Mouse (Mus musculus): Measurements from ENCODE around the gene Plekha1. TPM values are rescaled to one million over a fixed set of nuclear protein-coding genes. Genes with fewer than 3 reads are reported as not detected.

Gene Plekha1
- polyA plus RNA-seq, 1 experiment = 23.1 TPM

DNA sequence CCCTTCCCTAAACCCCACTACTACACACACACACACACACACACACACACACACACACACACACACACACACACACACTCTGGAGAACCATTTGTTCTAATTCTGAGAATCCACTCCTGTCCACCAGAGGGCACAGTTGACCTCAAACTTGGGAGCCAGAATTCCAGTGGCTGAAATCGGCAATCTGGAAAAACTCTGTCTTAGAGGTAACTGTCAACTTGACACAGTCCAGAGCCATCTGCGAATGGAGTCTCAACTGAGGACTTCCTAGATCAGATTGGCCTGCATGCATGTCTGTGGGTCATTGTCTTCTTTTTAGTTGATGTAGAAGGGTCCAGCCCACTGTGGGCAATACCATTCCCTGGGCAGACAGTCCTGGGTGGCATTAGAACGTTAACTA lies 38.1 kb upstream of the Plekha1 start:
- Histone ChIP-seq H3K36me3 (ENCODE audit: control insufficient read depth, insufficient read depth, low read length) (no peaks in the 10 kb centered on the region), H3K27me3 (ENCODE audit: control insufficient read depth, insufficient read depth, low read length) (no peaks in the 10 kb centered on the region), H3K4me3 (ENCODE audit: control insufficient read depth, insufficient read depth, low read length) (no peak overlapping the region), H3K27ac (ENCODE audit: control insufficient read depth, insufficient read depth, low read length) (no peak overlapping the region), H3K4me1 (replicated peaks; ENCODE audit: control insufficient read depth, insufficient read depth, low read length) (peaks cover 10% of the 10 kb centered on the region)
- DNase-seq = peak; percentile 16
- no peak for TF ChIP-seq POLR2A (IDR thresholded peaks at IDR 0.05; ENCODE audit: control insufficient read depth, extremely low read depth, insufficient read depth, low read length, poor library complexity)
- TF ChIP-seq CTCF (IDR thresholded peaks at IDR 0.05; ENCODE audit: borderline replicate concordance, control insufficient read depth, extremely low read depth, insufficient read depth, low read length, poor library complexity) = no peak
- 64% methylated on average over 3 of the region's 3 CpGs for WGBS

DNA sequence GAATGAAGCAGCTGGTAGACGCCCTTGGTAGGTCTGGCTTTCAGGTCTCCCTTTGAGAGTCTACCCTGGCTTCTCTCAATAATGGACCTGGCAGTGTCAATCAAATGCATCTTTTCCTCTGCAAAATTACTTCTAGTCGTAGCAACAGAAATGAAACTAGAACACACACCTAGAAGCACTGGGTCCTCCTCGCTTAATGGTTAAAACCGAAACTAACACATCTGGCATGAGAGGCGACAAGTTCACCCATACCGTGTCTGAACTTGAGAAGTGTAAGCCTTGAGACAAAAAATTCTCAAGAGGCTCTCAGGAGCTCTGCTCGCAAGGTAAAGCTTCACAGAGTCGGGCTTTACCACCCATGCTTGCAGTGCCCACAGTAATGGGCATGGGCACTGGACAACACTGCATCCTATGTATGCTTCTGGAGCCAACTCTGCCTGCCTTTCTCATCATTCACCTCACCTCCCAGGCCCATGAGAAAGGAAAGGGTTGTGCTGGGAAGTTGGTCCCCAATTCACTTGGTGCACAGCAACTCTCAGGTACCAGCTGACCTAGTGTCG lies 37.6 kb upstream of the Plekha1 start:
- WGBS = 31% methylated on average over 9 of the region's 9 CpGs
- no peak overlapping the region for H3K27ac ChIP-seq (ENCODE audit: control insufficient read depth, insufficient read depth, low read length)

DNA sequence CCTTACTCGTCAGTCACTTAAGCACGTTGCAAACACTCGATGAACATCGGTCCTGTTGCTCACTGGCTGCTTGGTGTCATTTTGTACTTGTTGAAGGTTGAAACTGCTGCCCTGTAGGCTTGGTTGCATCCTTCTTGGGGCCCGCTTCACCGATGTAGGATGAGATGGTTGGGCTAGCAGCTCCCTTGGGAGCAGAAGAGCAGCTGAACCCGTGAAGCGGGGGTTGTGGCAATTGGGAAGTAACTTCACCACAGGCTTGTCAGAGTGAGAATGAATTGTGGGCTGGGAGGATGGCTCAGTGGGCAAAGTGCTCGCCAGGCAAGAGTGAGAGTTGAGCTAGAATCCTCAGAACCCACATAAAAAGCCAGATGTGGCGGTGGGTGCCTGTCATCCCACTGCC lies 37.1 kb upstream of the Plekha1 start:
- DNase-seq = no peak
- H3K27ac ChIP-seq (ENCODE audit: control insufficient read depth, insufficient read depth, low read length) = no peak overlapping the region
- 22% methylated on average over 10 of the region's 10 CpGs for WGBS
- peaks cover 10% of the 10 kb centered on the region for H3K4me1 ChIP-seq (replicated peaks; ENCODE audit: control insufficient read depth, insufficient read depth, low read length)
- no peaks in the 10 kb centered on the region for H3K36me3 ChIP-seq (ENCODE audit: control insufficient read depth, insufficient read depth, low read length)
- no peak for TF ChIP-seq POLR2A (IDR thresholded peaks at IDR 0.05; ENCODE audit: control insufficient read depth, extremely low read depth, insufficient read depth, low read length, poor library complexity)
- TF ChIP-seq CTCF (IDR thresholded peaks at IDR 0.05; ENCODE audit: borderline replicate concordance, control insufficient read depth, extremely low read depth, insufficient read depth, low read length, poor library complexity) = no peak
- H3K27me3 ChIP-seq (ENCODE audit: control insufficient read depth, insufficient read depth, low read length) = no peaks in the 10 kb centered on the region
- H3K4me3 ChIP-seq (ENCODE audit: control insufficient read depth, insufficient read depth, low read length) = no peak overlapping the region

More for the DNA sequence above, 37.6 kb upstream of the Plekha1 start:
- no peaks in the 10 kb centered on the region for H3K27me3 ChIP-seq (ENCODE audit: control insufficient read depth, insufficient read depth, low read length)
- no peak for TF ChIP-seq POLR2A (IDR thresholded peaks at IDR 0.05; ENCODE audit: control insufficient read depth, extremely low read depth, insufficient read depth, low read length, poor library complexity)
- no peak for TF ChIP-seq CTCF (IDR thresholded peaks at IDR 0.05; ENCODE audit: borderline replicate concordance, control insufficient read depth, extremely low read depth, insufficient read depth, low read length, poor library complexity)
- H3K36me3 ChIP-seq (ENCODE audit: control insufficient read depth, insufficient read depth, low read length) = no peaks in the 10 kb centered on the region
- DNase-seq = no peak
- no peak overlapping the region for H3K4me3 ChIP-seq (ENCODE audit: control insufficient read depth, insufficient read depth, low read length)
- peaks cover 10% of the 10 kb centered on the region for H3K4me1 ChIP-seq (replicated peaks; ENCODE audit: control insufficient read depth, insufficient read depth, low read length)

DNA sequence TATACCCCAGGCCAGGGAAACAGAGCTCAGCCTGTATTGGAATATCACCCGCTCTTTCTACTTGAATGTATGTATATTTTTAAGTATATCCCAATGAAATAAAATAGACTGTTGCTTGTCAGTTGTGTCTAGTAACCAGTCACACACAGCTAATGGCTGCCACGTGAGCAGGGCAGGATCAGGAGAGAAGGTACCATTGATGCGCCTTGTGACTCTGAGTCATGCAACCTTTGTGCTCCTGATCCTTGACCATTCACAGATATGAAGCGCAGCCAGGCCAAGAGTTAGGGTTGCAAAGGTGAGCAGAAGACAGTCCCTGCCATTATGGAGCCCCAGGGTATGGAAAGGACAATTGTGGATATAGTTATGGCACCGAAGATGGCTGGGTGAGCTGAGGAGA lies 34.0 kb upstream of the Plekha1 start:
- H3K4me3 ChIP-seq (ENCODE audit: control insufficient read depth, insufficient read depth, low read length) = no peak overlapping the region
- H3K4me1 ChIP-seq (replicated peaks; ENCODE audit: control insufficient read depth, insufficient read depth, low read length) = peaks cover 13% of the 10 kb centered on the region
- WGBS = 93% methylated on average over 5 of the region's 5 CpGs
- H3K27me3 ChIP-seq (ENCODE audit: control insufficient read depth, insufficient read depth, low read length) = no peaks in the 10 kb centered on the region
- DNase-seq = no peak
- TF ChIP-seq POLR2A (IDR thresholded peaks at IDR 0.05; ENCODE audit: control insufficient read depth, extremely low read depth, insufficient read depth, low read length, poor library complexity) (no peak), CTCF (IDR thresholded peaks at IDR 0.05; ENCODE audit: borderline replicate concordance, control insufficient read depth, extremely low read depth, insufficient read depth, low read length, poor library complexity) (no peak)
- H3K36me3 ChIP-seq (ENCODE audit: control insufficient read depth, insufficient read depth, low read length) = no peaks in the 10 kb centered on the region
- no peak overlapping the region for H3K27ac ChIP-seq (ENCODE audit: control insufficient read depth, insufficient read depth, low read length)

DNA sequence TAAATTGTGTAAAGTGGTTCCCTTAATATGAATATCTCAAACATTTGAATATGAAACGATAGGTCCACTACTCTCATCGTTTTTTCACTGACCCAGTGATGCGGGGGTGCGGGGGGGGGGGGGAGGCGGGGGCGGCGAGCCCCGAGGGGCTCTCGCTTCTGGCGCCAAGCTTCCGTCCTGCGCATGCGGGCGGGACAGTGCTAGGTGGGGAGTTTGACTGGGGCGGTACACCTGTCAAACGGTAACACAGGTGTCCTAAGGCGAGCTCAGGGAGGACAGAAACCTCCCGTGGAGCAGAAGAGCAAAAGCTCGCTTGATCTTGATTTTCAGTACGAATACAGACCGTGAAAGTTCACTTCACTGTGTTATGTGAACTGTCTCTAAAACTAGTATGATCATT lies 31.3 kb upstream of the Plekha1 start:
- TF ChIP-seq POLR2A (IDR thresholded peaks at IDR 0.05; ENCODE audit: control insufficient read depth, extremely low read depth, insufficient read depth, low read length, poor library complexity) = no peak
- Histone ChIP-seq H3K4me1 (replicated peaks; ENCODE audit: control insufficient read depth, insufficient read depth, low read length) (0 out of 2 replicates have a peak, but pooled peaks cover 3% of the 10 kb centered on the region), H3K27ac (ENCODE audit: control insufficient read depth, insufficient read depth, low read length) (no peak overlapping the region), H3K36me3 (ENCODE audit: control insufficient read depth, insufficient read depth, low read length) (no peaks in the 10 kb centered on the region), H3K27me3 (ENCODE audit: control insufficient read depth, insufficient read depth, low read length) (no peaks in the 10 kb centered on the region), H3K4me3 (ENCODE audit: control insufficient read depth, insufficient read depth, low read length) (no peak overlapping the region)
- WGBS = 65% methylated on average over 21 of the region's 21 CpGs
- DNase-seq = no peak

DNA sequence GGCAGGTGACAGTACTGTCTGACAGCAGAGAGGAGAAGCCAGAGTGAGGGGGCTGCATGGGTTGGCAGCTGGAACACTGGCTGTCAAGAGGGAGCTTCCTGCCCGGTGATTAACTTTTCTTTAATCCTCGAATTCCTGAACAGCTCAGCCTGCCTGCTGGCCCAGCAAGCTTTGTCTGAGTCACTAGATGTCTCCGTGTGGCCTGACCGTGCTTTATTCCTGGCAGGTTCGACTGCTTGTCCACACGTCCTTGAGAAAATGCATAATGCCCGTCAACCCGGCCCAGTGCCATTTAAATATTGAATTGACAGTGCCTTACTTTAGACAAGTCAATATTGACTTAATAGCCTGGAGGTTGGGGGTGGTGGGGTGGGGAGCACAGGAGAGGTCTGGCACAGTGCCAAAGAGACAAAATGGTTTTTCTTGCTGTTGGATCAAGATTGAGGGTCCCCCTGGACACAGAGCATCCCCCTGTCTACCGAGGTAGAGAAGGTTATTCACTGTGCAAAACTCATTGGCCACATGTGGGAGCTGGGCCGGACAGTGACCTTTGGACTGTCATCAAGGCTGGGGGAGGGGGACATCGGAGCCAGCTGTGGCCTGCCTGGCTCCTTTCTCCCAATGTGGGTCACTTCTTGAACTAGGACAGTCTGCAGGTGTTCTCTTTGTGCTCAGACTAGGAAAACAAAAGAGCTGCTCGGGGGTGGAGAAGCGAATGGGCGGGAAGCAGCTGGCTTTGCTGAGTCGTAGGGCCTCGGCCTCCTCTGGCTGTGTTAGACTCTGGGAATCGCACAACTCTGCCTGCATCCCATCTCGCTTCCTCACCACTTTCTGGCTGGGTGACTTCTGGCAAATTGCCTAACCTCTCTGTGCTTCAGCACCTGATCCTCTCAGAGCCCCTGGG lies 30.3 kb upstream of the Plekha1 start:
- WGBS = 79% methylated on average over 18 of the region's 18 CpGs
- H3K27me3 ChIP-seq (ENCODE audit: control insufficient read depth, insufficient read depth, low read length) = no peaks in the 10 kb centered on the region
- H3K36me3 ChIP-seq (ENCODE audit: control insufficient read depth, insufficient read depth, low read length) = no peaks in the 10 kb centered on the region
- H3K4me3 ChIP-seq (ENCODE audit: control insufficient read depth, insufficient read depth, low read length) = no peak overlapping the region
- H3K27ac ChIP-seq (ENCODE audit: control insufficient read depth, insufficient read depth, low read length) = no peak overlapping the region
- H3K4me1 ChIP-seq (replicated peaks; ENCODE audit: control insufficient read depth, insufficient read depth, low read length) = 0 out of 2 replicates have a peak, but pooled peaks cover 3% of the 10 kb centered on the region
- TF ChIP-seq POLR2A (IDR thresholded peaks at IDR 0.05; ENCODE audit: control insufficient read depth, extremely low read depth, insufficient read depth, low read length, poor library complexity) = no peak
- TF ChIP-seq CTCF (IDR thresholded peaks at IDR 0.05; ENCODE audit: borderline replicate concordance, control insufficient read depth, extremely low read depth, insufficient read depth, low read length, poor library complexity) = no peak
- no peak for DNase-seq

All from thymus, adult 2 months (tissue).